Mouse (Mus musculus): ENCODE data around the gene Dnm2. TPM values are rescaled to one million over a fixed set of nuclear protein-coding genes. Genes with fewer than 3 reads are reported as not detected.
A peak's percentile ranks its signal among the peaks of the same experiment; 100 is the strongest.
"Not testable (repeated sequence)": the region's sequence is repeated elsewhere in the genome, so short reads cannot be mapped to it uniquely, and the experiment has no call there.

Dnm2 gene
- polyA plus RNA-seq, 1 experiment from 2014 or later, result 76.0 TPM

DNA sequence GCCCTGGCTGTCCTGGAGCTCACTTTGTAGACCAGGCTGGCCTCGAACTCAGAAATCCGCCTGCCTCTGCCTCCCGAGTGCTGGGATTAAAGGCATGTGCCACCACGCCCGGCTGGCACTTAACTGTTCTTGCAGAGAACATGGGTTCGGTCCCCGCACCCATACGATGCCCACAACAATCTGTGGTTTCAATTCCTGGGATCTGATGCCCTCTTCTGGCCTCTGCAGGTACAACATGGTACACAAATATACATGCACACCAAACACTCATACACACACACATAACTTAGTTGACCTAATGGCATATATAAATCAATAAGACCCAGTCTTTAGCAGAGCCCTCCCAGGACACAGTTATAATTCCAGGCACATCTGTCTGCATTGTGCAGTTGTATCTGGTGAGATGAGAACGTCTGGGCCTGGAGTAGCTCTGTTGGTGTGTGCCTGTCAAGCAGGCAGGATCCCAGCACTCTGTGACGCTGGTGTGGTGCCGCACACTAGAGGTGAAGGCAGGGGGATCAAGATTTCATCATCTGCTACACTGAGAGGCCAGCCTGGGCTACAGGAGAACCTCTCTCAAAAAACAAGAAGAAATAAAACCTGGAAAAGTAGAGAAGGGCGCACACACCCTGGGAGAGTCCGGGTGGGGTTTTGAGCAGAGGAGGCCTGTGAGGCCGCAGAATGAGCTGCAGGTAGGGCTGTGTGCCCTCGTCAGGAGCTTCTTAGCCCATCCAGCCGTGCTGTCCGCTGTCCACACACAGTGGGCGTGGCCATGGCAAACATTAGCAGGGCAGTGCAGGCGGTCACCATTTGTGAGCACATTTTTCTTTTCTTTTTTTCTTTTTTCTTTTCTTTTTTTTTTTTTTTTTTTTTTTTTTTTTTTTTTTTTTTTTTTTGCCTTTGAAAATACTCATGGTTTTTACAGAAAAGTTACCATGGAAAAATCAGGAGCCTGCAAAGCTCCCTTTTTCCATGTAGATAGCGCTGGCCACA is 44.6 kb downstream of the Dnm2 start:
- WGBS, result 78% methylated on average over 19 of the region's 20 CpGs
- TF ChIP-seq CTCF (IDR thresholded peaks at IDR 0.05; ENCODE audit: low read depth) (peak; percentile 73), EP300 (optimal IDR thresholded peaks at IDR 0.05) (no peak)
- peak; percentile 30 for ATAC-seq (ENCODE audit: low FRiP score, low TSS enrichment)

DNA sequence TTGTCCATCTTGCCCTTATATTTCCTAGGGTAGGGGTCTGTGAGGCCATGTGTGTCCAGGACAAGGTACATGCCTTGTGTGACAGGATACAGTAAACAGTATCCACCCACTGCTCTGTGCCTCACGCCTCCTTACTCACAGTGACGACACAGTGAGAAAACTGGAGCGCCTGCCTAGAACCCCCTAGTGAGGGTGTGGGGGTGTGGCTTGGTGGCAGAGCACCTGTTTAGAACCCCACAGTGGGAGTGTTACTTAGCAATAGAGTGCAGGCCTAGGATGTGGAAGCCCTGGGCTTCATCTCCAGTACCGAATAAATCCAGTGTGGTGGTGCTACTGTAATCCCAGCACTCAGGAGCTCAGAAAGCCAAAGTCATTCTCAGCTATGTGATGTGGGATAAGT is 48.2 kb downstream of the Dnm2 start:
- 0 out of 2 replicates have a peak, but pooled peaks cover 2% of the 10 kb centered on the region for H3K9me3 ChIP-seq (ENCODE audit: control insufficient read depth, low read length)
- no peaks in the 10 kb centered on the region for H3K4me1 ChIP-seq (replicated peaks; ENCODE audit: control insufficient read depth, insufficient read depth)
- no peak overlapping the region for H3K9ac ChIP-seq (ENCODE audit: low read length)
- H3K4me2 ChIP-seq (replicated peaks; ENCODE audit: low read depth), result no peak overlapping the region
- TF ChIP-seq EP300 (optimal IDR thresholded peaks at IDR 0.05), result no peak
- TF ChIP-seq CTCF (IDR thresholded peaks at IDR 0.05; ENCODE audit: low read depth), result no peak
- no peaks in the 10 kb centered on the region for H3K27me3 ChIP-seq (ENCODE audit: control insufficient read depth, insufficient read depth, low read length)
- H3K27ac ChIP-seq (replicated peaks), result no peak overlapping the region
- WGBS, result 78% methylated on average over 4 of the region's 4 CpGs
- no peak for ATAC-seq (ENCODE audit: low FRiP score, low TSS enrichment)
- peaks cover 44% of the 10 kb centered on the region for H3K36me3 ChIP-seq (ENCODE audit: control insufficient read depth, insufficient read depth, low read length)
- H3K4me3 ChIP-seq (ENCODE audit: low read depth, low read length), result no peak overlapping the region
- DNase-seq (ENCODE audit: low spot score), result no peak

More for the DNA sequence above, 44.6 kb downstream of the Dnm2 start:
- Histone ChIP-seq H3K9me3 (ENCODE audit: control insufficient read depth, low read length) (no peaks in the 10 kb centered on the region), H3K36me3 (ENCODE audit: control insufficient read depth, insufficient read depth, low read length) (peaks cover 26% of the 10 kb centered on the region), H3K4me3 (ENCODE audit: low read depth, low read length) (no peak overlapping the region), H3K27ac (replicated peaks) (no peak overlapping the region), H3K27me3 (ENCODE audit: control insufficient read depth, insufficient read depth, low read length) (no peaks in the 10 kb centered on the region), H3K4me1 (replicated peaks; ENCODE audit: control insufficient read depth, insufficient read depth) (no peaks in the 10 kb centered on the region), H3K4me2 (replicated peaks; ENCODE audit: low read depth) (no peak overlapping the region), H3K9ac (ENCODE audit: low read length) (no peak overlapping the region)
- DNase-seq (ENCODE audit: low spot score), result peak; percentile 53

DNA sequence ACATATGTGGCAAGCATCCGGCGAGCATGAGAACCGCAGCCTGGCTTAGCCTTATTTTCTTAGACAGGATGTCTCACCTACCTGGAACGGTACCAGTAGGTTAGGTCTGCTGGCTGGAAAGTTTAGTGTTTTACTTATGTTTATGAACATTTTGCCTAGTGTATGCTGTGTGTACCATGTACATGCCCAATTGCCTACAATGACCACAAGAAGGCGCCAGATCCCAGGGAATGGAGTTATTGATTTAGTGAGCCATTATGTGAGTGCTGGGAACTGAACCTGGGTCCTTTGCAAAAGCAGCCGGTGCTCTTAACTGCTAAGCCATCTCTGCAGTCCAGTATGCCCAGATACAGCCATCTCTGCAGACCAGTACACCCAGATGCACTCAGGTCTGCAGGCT is 53.0 kb downstream of the Dnm2 start:
- no peak for DNase-seq (ENCODE audit: low spot score)
- Histone ChIP-seq H3K27ac (replicated peaks) (no peak overlapping the region), H3K4me1 (replicated peaks; ENCODE audit: control insufficient read depth, insufficient read depth) (no peaks in the 10 kb centered on the region), H3K9ac (ENCODE audit: low read length) (no peak overlapping the region), H3K9me3 (ENCODE audit: control insufficient read depth, low read length) (0 out of 2 replicates have a peak, but pooled peaks cover 2% of the 10 kb centered on the region), H3K4me3 (ENCODE audit: low read depth, low read length) (no peak overlapping the region), H3K27me3 (ENCODE audit: control insufficient read depth, insufficient read depth, low read length) (no peaks in the 10 kb centered on the region), H3K4me2 (replicated peaks; ENCODE audit: low read depth) (no peak overlapping the region), H3K36me3 (ENCODE audit: control insufficient read depth, insufficient read depth, low read length) (peaks cover 50% of the 10 kb centered on the region)
- 97% methylated on average over 6 of the region's 6 CpGs for WGBS
- TF ChIP-seq EP300 (optimal IDR thresholded peaks at IDR 0.05), result no peak
- peak; percentile 55 for TF ChIP-seq CTCF (IDR thresholded peaks at IDR 0.05; ENCODE audit: low read depth)
- ATAC-seq (ENCODE audit: low FRiP score, low TSS enrichment), result no peak

DNA sequence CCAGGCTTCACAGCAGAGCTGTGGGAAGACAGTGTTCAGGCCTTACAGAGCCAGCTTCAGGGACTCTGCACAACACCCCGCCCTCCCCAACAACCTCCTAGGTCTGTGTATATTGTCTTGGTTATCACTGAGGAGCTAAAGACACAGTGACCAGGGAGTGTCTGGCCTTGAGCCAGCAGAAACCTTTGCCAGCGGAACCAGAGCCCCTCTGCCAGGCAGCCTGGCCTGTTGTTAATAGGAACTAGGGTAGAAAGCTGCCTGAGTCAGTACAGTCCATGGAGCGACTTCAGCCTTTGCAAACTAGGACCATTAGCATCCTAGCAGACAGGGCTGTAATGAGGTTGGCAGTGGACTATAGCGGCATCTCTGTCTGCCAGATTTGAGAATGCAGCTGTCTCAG is 59.4 kb downstream of the Dnm2 start:
- DNase-seq (ENCODE audit: low spot score), result no peak
- H3K4me2 ChIP-seq (replicated peaks; ENCODE audit: low read depth), result no peak overlapping the region
- no peak overlapping the region for H3K27ac ChIP-seq (replicated peaks)
- H3K4me3 ChIP-seq (ENCODE audit: low read depth, low read length), result no peak overlapping the region
- WGBS, result 84% methylated on average over 4 of the region's 4 CpGs
- no peak overlapping the region for H3K9ac ChIP-seq (ENCODE audit: low read length)
- H3K36me3 ChIP-seq (ENCODE audit: control insufficient read depth, insufficient read depth, low read length), result peaks cover 18% of the 10 kb centered on the region
- no peak for TF ChIP-seq CTCF (IDR thresholded peaks at IDR 0.05; ENCODE audit: low read depth)
- no peak for TF ChIP-seq EP300 (optimal IDR thresholded peaks at IDR 0.05)
- no peak for ATAC-seq (ENCODE audit: low FRiP score, low TSS enrichment)
- no peaks in the 10 kb centered on the region for H3K27me3 ChIP-seq (ENCODE audit: control insufficient read depth, insufficient read depth, low read length)
- no peaks in the 10 kb centered on the region for H3K9me3 ChIP-seq (ENCODE audit: control insufficient read depth, low read length)
- H3K4me1 ChIP-seq (replicated peaks; ENCODE audit: control insufficient read depth, insufficient read depth), result no peaks in the 10 kb centered on the region

DNA sequence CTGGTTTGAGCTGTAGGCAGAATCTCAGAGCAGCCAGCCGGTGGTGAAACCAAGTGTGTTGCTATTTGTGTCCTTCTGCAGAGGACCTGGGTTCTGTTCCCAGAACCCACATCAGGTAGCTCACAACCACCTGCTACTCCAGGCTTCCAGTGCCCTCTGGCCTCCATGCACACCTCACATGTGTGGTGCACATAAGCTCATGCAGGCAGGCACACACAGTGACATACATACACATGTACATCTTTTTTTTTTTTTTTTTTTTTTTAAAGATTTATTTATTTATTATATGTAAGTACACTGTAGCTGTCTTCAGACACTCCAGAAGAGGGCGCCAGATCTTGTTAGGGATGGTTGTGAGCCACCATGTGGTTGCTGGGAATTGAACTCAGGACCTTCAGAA is 63.5 kb downstream of the Dnm2 start:
- not testable (repeated sequence) for ATAC-seq (ENCODE audit: low FRiP score, low TSS enrichment); H3K4me1 ChIP-seq (replicated peaks; ENCODE audit: control insufficient read depth, insufficient read depth); H3K9me3 ChIP-seq (ENCODE audit: control insufficient read depth, low read length); H3K4me2 ChIP-seq (replicated peaks; ENCODE audit: low read depth); H3K27ac ChIP-seq (replicated peaks); H3K27me3 ChIP-seq (ENCODE audit: control insufficient read depth, insufficient read depth, low read length); H3K36me3 ChIP-seq (ENCODE audit: control insufficient read depth, insufficient read depth, low read length); H3K9ac ChIP-seq (ENCODE audit: low read length); DNase-seq (ENCODE audit: low spot score); H3K4me3 ChIP-seq (ENCODE audit: low read depth, low read length)
- WGBS, result 96% methylated on average over 1 of the region's 2 CpGs

DNA sequence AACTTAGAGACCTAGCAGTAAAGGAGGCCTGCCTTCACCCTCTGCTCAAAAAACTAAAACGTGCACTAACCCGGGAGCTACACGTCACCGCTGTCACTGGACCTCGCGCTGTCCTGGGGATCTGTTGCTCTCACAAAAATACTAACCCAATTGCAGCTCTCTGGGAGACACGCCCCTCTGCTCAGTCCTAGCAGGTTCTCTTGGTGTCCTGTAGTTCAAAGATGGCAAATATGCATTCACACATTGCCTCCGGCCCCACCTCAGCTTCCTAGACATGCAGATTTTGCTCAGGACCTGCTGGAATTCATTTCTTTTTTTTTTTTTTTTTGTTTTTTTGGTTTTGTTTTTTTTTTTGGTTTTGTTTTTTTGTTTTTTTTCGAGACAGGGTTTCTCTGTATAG is 66.0 kb downstream of the Dnm2 start:
- Histone ChIP-seq H3K36me3 (ENCODE audit: control insufficient read depth, insufficient read depth, low read length) (peaks cover 8% of the 10 kb centered on the region), H3K9ac (ENCODE audit: low read length) (no peak overlapping the region), H3K4me2 (replicated peaks; ENCODE audit: low read depth) (no peak overlapping the region), H3K4me3 (ENCODE audit: low read depth, low read length) (no peak overlapping the region), H3K27me3 (ENCODE audit: control insufficient read depth, insufficient read depth, low read length) (no peaks in the 10 kb centered on the region), H3K9me3 (ENCODE audit: control insufficient read depth, low read length) (no peaks in the 10 kb centered on the region), H3K4me1 (replicated peaks; ENCODE audit: control insufficient read depth, insufficient read depth) (no peaks in the 10 kb centered on the region), H3K27ac (replicated peaks) (no peak overlapping the region)
- DNase-seq (ENCODE audit: low spot score) (no peak), ATAC-seq (ENCODE audit: low FRiP score, low TSS enrichment) (no peak)
- TF ChIP-seq EP300 (optimal IDR thresholded peaks at IDR 0.05) (no peak), CTCF (IDR thresholded peaks at IDR 0.05; ENCODE audit: low read depth) (no peak)
- 91% methylated on average over 9 of the region's 9 CpGs for WGBS

Measured in stomach, postnatal 0 days (tissue).